Mouse (Mus musculus) embryo, embryonic 10.5 days (tissue): ENCODE measurements around the gene Camkv.

Source experiments
- DNase-seq: peaks from one replicate; pipeline ENCODE4 v3.0.0-alpha.2; 2015; ENCODE audit warnings: low spot score

Camkv gene

DNA sequence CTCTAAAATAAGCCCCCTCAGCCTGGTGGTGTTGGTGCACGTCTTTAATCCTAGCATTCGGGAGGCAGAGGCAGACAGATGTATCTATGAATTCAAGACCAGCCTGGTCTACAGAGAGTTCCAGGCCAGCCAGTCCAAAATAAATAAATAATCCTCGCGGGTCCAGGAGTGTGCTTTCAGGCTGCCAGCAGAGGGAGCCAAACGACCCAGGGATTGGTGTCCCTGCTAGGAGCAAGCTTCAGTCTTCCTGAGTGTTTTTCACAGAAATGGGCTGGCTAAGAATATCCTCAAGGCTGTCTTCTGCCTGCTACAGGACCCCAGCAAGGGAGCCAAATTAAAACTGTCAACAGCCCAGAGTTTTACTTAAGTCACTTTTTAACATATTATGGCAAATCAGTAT is 28.2 kb downstream of the Camkv start:
- peak; percentile 93 for DNase-seq

DNA sequence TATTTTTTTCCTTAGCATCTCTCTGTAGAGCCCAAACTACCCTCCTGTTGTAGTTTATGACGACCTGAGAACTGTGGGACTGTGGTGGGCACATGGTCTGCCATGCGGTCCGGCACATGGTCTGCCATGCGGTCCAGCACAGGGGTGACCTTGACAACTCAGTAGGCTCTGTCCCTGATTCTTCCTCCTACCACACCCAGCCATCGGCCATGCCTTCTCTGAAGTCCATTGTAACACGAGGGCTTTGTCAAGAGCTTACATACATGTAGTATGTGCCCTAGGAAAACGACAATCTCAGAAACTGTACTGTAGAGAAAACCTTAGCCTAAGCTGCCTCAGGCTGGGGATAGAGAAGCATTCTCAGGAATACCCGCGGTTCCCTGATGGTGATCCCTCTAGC is 29.2 kb downstream of the Camkv start:
- DNase-seq, result no peak

DNA sequence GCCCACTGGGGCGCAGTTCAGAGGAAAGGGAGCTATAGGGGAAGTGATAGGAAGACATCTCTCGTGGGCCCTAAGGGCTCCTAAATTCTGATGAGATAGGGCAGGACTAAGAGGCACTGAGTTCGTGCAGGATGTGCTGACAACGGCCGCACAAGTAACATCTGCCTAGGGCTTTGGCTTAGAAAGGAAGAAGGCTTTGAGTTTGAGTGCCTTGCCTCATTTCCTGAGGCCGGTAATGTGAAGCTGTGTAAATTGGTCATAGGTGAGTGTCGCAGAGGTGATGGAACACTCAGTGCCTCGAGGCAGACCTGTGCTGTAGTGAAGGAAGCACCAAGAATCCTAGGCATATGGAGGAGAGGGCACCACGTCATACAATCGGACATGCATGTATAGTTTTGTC is 31.2 kb downstream of the Camkv start:
- no peak for DNase-seq

DNA sequence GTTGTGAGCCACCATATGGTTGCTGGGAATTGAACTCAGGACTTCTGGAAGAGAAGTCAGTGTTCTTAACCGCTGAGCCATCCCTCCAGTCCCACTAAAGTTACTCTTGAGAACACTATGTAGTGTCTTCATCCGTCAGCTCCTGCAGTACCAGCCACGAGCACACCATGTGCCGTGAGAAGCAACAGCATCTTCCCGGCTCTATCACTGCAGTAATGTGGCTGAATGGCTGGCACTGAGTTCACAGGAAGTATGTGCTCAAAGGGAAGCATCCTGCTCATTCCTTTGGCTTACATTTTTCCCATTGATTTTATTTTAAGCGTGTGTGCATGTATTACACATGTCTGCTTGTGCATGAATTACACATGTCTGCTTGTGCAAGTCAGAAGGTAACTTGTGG is 32.0 kb downstream of the Camkv start:
- DNase-seq, result no peak

DNA sequence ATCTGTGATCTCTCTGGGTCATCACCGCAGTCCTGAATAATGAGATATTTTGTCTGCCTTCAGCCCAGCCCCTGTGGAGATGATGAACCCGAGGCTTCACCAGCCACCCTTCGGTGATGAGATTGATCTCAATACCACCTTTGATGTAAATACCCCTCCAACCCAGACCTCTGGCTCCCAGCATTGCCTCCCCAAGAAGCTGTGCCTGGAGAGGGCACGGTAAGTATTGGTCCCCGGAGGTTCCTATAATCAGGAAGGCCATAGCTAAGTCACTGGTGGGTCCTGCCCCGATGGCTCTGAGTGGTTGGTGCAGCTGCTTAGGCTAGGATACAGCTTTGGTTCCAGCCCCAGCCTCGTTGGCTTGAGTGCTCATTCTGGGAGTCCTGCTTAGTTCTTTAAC is 33.1 kb downstream of the Camkv start:
- no peak for DNase-seq

DNA sequence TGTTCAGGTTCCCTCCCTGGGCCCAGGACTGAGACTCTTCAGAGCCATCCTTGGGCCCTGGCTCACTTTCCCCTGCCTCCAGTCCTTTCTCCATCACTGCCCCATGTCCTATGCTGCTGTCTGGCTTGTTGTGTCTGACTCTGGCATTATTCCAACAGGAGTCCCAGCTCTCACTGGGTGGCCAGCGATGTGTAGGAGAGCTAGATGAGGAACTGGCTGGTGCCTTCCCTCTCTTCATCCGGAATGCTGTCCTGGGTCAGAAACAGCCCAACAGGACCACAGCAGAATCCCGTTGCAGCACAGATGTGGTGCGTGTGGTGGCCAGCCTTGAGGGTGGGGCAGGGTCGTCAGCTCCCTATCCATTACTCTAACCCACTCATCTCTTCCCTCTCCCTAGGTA is 34.8 kb downstream of the Camkv start:
- no peak for DNase-seq

DNA sequence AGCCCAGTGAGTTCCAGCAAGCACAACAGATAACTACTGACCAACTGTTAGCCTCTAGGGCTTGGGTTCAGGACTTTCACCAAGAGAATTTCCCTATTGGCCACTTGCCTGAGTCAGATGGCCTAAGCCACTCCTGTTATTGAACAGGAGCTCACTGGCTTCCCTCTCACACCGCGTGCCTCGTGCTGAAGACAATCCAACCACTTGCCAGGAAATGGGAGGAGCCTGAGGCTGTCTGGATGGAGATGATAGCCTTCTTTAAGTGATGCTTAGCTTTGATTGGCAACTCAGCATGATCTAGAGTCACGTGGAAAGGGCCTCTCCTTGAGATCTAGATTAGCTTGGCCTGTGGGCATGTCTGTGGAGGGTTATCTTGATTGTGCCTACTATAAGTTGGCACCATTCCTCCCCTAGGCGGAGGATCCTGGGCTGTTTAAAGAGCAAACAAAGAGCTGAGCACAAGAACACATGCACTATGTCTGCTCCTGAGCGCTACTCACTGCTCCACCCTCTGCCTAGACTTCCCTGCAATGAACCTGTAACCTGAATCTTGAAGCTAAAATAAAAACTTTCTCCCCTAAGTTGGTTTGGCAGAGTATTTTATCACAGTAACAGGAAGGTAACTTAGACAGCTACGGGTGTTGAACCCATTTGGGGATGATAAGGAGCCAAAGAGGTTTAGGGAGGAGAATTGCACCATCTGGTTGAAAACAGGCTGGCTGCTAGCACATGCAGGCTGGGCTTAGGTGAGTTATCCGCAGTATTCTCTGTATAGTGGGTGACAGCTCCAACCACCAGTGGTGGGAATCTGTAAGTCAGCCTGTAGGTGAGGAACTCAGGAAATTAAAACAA is 36.4 kb downstream of the Camkv start:
- no peak for DNase-seq

DNA sequence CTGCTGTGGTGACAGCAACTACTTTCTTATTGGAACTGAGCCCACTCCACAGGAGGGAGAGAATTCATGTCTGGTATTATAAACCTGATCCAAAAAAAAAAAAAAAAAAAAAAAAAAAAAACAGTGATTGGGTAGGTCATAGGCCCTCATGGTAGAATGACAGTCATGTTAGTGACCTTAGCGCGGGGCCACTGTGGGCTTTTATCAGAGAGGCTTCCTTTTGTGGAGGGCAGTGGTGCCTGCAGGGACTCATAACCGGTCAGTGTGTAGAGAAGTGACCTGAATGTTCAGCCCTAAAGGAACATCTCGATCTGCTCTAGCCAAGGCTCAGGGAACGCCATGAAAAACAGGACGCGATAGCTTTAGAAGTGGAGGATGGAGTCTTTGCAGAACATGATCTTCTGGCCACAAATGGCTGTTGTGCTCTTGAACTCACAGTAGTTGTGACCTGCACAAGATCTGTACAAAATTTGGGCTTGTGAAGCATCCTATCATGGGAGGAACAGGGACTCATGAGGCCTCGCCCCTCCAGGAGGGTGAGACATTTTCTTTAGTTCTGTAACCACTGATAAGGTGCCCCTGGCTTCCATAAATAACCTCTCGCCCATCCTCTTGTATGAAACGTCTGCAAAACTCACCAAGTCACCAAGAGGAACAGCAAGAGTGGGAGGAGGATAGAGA is 39.2 kb downstream of the Camkv start:
- DNase-seq, result no peak

DNA sequence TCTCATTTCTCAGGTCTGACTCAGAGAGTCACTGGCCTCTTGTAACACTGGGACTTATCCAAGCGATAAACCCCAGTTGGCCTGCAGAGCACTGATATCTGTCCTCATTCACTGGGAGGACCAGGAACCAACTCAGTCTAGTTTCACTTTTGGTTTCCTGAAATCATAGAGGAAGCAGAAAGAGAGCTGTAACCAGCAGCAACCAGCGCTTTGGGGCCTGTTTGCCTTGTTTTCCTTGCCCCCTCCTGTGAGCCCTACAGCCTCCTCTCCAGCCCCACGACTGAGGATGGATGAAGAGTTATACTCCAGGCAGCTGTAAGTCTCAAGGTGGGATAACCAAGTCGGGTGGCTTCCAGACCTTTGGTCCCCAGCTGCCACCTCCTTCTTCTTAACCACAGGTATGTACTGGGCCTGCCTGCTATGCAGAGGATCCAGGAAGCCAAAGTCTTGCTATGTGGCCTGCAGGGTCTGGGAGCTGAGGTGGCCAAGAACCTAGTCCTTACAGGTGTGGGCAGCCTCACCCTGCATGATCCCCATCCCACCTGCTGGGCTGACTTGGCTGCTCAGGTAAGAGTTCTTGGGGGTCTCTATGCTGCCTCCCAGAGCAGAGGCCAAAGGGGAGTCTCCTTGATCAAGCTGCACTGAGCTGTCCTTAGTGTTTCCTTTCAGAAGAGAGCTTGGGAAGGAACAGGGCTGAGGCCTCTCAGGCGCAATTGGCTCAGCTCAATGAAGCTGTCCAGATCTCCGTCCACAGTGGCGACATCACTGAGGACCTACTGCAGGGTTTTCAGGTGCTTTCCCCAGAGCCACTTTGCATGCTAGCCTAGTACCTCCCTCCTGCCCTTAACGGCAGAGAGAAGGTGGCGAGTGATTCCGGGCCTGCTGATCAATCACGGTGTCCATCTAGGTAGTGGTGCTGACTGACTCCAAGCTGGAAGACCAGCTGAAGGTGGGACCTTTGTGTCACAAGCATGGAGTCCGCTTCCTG is 40.2 kb downstream of the Camkv start, which contains the start of gene Uba7:
Uba7 (plus strand) TSS at position 107 of the 988 bp plus-strand sequence.
- DNase-seq, result peak; percentile 23

DNA sequence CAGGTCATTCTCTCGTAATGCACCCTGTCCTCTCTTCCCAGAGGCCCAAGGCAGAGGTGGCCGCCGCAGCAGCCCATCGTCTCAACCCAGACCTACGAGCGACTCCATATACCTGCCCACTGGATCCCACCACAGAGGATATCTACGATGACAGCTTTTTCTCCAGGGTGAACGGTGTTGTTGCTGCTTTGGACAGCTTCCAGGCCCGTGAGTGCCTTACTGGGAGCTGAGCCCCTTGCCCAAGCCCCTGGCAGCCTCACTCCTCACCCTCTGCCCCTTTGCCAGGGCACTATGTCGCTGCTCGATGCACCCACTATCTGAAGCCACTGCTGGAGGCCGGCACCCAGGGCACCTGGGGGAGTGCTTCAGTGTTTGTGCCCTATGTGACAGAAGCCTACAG is 43.3 kb downstream of the Camkv start:
- no peak for DNase-seq

DNA sequence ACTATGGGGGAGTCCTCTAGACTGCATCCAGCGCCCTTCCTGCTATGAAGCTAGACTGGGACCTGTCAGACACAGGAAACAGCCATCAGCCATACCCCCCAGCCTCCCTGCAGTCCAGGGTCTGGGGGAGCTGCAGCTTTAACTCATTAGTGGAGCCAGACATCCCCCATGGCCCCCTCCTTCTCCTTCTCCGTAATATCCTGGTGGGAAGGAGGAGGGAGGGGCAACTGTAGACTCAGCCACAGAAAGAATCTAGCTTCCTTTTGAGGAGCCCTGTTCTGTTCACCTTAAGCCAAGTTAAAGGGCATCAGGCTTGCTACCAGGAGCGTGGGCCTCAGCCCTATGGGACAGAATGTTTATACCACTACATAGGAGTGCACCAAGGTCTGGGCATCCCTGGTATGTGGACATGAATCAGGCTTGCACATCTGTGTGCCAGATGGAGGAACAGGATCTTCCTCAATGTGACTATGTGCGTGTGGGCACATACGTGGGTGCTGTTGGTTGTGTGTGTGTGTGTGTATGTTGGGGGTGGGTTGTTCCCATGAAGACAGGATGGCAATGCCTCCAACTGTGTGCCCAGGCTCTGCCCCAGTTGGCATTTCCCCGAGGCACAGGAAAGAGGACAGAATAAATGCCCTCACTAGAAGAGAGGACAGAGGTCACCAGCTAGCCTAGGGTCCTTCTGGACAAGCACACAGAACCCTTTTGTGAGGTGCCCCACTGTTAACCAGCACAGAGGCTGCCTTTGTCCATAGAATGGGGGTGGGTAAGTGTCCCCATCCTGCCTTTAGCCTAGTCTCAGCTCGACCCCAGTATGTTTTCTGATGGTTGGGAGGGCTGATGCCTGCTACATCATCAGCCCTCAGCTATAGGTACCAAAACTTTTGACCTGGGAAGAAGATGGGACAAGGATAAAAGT is 46.5 kb downstream of the Camkv start:
- DNase-seq, result peak; percentile 87

DNA sequence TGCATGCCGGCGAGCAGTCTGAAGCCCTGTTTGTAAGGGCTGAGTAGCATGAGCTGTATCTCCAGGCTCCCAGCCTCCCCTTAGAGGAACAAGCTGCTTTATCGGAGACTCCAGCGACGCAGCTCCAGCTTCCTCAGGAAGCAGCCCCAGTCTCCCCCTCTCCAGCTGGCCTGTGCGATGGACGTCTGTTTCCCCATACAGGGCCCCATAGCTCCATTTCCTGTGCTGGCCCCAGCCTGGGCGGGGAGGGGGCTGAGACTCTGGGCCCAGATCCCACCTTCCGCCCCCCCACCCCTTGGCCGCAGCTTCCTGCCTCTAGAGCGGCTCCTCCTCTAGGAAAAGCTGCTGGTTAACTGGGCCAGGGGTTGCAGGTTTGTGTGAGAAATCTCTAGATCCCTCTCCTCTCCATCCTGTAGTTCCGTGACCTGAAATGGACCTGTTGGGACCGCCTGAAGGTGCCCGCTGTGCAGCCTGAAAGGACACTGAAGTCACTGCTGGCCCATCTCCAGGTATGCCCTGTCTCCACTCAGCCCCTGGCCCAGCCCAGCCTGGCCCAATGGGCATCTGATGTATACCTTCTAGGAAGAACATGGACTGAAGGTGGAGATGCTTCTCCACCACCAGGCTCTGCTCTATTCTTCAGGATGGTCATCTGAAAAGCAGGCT is 47.3 kb downstream of the Camkv start, which contains the start of gene Gm20661:
Gm20661 (plus strand) TSS at position 378 of the 666 bp plus-strand sequence.
- DNase-seq, result peak; percentile 85

DNA sequence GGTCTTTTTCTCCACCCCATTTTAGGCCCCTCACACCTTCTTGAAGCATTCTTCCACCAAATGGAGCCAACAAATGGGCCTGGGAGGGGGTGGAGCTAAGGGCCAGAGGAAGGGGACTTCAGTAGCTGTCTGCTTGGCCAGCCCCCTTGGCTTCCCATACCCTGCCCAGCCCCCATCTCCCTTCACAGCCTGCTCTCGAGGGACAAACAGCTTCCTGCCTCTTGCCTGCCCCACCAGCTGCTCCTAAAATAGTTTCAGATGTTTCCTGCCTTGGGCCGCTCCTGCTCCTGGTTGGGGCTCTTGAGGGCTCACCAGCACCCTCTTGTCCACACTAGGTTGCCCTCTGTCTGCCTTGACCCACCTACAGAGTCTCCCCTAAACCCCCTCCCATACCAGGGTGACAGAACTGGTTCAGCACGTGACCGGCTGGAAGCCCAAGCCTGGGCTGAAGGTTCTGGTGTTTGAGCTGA is 48.0 kb downstream of the Camkv start:
- DNase-seq, result peak; percentile 89

DNA sequence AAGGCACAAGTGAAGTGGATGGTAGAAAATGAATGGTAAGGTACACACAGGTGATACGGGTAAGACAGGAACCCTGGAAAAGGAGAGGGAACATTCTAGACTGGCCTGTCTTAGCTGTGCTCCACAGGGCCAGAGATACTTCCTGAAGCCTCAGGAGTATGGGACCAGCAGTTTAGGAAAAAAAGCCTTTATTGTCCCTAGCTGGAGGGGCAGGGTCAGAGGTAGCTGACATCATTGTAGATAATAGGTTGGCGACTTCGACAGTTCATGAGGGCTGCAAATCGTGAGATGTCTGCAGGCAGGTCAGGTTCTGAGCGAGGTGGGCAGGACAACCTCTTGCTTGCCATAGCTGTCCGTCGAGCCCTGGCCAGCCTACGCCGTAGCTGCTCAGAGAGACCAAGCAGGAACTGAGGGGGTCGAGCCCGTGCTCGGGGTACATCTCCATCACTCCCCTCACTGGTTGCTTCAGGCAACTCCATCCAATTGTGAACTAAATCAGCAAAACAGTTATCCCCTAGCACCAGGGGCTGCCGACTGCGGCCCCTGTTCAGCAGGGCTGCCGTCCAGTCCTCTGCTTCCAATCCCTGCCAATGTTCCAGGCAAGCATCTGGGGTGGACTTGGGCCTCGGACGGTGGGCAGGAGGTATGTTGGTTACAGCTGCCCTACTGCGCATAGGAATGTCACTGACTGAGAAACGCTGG is 48.7 kb downstream of the Camkv start:
- DNase-seq, result peak; percentile 18

DNA sequence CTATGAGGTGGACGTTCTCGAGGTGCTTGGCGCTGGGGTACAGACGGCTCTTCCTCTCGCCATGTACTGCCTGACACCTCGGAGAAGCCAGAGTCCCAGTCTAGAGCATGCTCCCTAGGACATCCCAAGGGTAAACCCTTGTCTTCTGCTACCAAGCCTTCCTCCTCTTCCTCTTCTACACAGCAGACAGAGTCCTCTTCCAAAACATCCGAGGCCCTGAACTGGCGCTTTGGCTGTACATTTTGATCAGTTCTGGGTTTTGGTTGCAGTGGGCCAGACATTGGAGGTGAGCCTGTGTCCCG is 49.2 kb downstream of the Camkv start:
- no peak for DNase-seq

DNA sequence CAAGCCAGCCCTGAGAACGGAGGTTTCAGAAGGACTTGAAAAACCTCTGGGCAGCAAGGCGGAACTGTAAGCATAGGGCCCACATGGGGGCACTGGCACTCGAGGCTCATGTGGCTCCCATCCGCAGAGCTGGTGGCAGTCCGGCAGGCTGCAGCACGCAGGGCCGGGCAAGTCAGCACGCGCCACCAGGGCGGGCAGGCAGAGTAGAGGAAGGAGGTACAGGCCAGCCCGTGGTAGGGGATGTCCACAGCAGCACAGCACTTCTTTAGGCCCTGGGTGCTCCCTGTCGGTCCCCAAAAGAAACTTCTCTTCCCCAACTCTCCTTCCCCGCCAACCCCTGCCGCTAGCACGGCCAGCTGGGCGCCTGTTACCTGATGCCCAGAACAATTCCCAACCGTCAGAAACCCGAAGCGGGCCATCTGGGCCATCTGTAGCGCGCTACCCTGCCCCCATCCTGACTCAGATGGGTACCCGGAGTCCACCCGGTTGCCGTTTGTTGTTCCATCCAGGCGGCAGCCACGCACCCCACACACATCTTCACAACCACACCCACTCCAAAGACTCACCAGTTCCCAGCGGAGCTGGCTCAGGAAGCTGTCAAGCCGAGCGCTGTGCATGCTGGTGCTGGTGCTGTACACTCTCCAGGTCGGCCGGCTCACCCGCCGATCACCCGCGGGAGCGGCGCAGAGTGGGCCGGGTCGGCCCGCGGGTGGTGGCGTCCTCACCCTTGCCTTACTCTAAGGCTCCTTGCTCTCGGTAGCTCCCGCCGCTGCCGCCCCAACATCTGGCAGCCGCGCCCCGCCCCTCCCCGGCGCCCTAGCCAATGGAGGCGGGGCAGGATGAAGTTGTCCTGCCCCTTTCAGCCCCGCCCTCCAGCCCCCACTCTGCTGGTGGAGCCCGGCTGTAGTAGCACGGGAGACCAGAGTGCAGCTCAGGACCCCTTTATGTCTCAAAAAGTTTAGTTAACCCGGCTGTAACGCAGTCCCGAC is 50.0 kb downstream of the Camkv start, which contains the start of gene Inka1:
Inka1 (minus strand) TSS at position 749 of the 989 bp plus-strand sequence.
- DNase-seq, result peak; percentile 92

DNA sequence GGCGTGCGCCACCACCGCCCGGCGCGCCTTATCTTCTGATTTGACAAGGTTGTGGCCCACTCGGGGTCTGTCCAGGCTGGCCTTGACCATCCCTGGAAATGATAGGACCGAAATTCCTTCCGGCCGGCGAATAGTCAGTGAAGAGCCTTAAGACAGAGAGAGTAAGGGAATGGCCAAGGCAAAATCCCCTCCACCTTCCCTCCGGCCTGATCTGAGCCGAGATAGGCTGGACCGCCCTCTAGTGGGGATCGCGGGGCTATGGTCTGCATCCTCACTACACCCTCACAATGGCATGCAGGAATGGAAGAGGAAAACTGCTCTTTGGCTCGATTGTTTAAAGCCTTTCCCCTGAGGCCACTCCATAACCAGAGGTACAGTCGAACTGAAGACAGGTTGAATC is 50.9 kb downstream of the Camkv start:
- DNase-seq, result peak; percentile 94

DNA sequence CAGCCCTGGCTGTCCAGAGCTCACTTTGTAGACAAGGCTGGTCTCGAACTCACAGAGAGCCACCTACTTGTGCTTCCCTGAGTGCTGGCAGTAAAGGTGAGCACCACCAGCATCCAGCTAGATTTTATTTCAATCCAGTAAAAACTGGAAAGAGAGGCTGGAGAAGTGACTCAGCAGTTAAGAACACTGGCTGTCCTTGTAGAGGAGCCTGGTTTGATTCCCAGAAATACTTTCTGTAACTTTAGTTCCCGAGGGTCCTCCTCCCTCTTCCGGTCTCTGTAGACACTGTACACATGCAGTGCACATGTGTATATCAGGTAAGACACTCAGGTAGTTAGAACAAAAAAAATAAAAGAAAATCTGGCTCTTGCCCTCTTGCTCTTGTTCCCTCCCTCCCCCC is 52.5 kb downstream of the Camkv start:
- DNase-seq, result no peak

DNA sequence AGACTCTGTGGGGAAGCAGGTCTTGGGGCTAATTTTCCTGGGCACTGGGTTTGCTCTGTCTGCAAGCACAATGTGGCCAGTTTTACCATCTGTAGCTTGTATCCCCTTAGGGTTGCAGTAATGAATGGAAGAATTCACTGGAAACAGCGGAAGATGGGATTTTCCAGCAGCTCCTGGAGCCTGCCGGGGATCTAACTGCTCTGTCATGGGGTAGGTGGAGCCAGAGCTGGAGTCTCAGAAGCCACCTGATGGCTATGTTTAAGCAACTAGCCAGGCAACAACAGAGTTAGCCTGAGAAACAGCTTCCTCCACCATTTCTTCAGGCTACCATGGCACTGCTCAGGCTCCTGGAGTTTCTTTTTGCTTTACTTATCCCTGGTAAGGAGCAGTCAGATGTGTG is 56.7 kb downstream of the Camkv start, which contains the start of gene Cdhr4:
Cdhr4 (plus strand) TSS at position 301 of the 400 bp plus-strand sequence.
- no peak for DNase-seq
